Mouse (Mus musculus): ENCODE data around the gene Lsm14a. TPM values are rescaled to one million over a fixed set of nuclear protein-coding genes. Genes with fewer than 3 reads are reported as not detected.

Gene Lsm14a
- polyA plus RNA-seq, 1 experiment from 2014 or later = 55.1 TPM

DNA sequence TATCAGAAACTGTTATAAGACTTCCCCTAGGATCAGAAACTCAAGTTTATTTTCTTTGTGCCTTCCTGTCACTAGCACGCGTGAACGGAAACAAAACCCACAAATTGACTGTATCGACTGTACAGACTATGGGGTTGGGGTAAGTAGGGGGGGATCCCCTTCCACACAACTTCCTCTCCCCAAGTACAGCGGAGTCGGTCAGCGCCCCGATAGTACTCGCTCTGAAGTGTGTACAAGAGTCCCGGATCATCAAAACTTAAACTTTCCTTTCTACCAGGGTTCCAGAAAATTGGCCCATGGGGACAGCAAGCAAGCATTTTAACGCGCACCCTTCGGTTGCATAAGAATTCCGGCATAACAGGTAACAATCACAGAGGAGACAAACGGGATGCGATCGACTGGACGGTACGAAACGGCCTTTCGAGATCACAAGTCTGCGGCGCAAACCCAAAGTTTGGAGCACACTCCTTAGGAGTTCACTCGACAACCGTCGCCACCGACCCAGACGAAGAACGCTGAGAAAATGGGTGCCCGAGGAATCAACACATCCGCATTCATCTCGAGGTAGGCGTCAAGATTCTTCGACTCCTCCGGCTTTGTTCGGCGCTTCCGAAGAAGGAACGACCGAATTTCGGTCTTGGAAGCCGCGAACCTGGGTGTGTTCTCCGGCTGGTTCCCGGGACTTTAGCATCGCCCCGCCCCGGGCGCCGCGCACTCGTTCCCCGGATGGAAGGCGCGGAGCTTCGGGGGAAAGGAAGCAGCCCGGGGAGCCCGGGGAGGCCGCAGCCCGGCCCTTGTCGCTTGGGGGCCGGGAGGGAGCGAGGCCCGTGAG, 4.5 kb downstream of the Lsm14a start:
- under 1% methylated on average over 62 of the region's 64 CpGs for WGBS
- 0 out of 2 replicates have a peak, but pooled peaks have one; percentile 8 for ATAC-seq
- H3K4me2 ChIP-seq (ENCODE audit: low read length) = peak overlapping the region; percentile 97
- no peaks in the 10 kb centered on the region for H3K9me3 ChIP-seq (replicated peaks; ENCODE audit: control insufficient read depth, low read length, poor library complexity, severe bottlenecking)
- peaks cover 38% of the 10 kb centered on the region for H3K4me1 ChIP-seq (ENCODE audit: control insufficient read depth, insufficient read depth, low read length)
- peak overlapping the region; percentile 98 for H3K27ac ChIP-seq (ENCODE audit: low read length)
- H3K4me3 ChIP-seq (ENCODE audit: low read depth, low read length) = peak overlapping the region; percentile 94
- peak overlapping the region; percentile 97 for H3K9ac ChIP-seq (ENCODE audit: low read depth, low read length)
- H3K27me3 ChIP-seq (ENCODE audit: control insufficient read depth, insufficient read depth, low read depth, low read length) = no peaks in the 10 kb centered on the region
- H3K36me3 ChIP-seq (ENCODE audit: control insufficient read depth, insufficient read depth, low read length) = no peaks in the 10 kb centered on the region

DNA sequence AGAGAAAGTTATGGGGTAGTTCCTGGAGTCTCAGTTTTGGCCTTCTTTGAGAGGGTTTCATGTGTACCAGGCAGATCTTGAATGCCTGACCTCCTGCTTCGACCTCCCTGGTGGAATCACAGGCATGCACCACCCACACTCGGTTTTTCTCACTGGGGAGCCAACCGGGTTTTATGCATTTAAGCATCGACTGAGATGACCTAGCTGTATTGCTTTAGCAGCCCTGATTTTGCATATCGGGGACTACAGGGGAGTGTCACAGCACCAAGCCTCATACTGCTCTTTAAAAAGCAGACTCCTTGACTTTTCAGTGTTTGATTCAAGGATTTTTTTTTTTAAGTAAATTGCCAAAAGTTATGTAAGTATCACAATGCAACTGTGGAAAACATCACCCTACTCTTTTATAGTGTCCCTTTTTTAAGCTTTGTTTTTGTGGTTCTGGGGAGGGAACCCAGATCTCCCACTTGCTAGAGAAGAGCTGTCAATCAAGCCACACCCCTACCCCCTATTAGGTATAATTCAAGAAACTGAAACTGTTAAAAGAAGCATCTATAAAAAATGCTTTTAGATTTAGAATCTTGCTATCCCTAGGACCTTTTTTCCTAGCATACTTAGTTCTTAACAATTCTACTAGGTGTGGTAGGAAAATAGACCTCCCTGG, 5.2 kb downstream of the Lsm14a start:
- H3K4me2 ChIP-seq (ENCODE audit: low read length) = peak overlapping the region; percentile 97
- peak overlapping the region; percentile 97 for H3K9ac ChIP-seq (ENCODE audit: low read depth, low read length)
- no peaks in the 10 kb centered on the region for H3K9me3 ChIP-seq (replicated peaks; ENCODE audit: control insufficient read depth, low read length, poor library complexity, severe bottlenecking)
- H3K4me3 ChIP-seq (ENCODE audit: low read depth, low read length) = peak overlapping the region; percentile 94
- WGBS = 2% methylated on average over 5 of the region's 5 CpGs
- no peaks in the 10 kb centered on the region for H3K36me3 ChIP-seq (ENCODE audit: control insufficient read depth, insufficient read depth, low read length)
- no peak for ATAC-seq
- no peak overlapping the region for H3K27ac ChIP-seq (ENCODE audit: low read length)
- H3K27me3 ChIP-seq (ENCODE audit: control insufficient read depth, insufficient read depth, low read depth, low read length) = no peaks in the 10 kb centered on the region
- H3K4me1 ChIP-seq (ENCODE audit: control insufficient read depth, insufficient read depth, low read length) = peaks cover 38% of the 10 kb centered on the region

DNA sequence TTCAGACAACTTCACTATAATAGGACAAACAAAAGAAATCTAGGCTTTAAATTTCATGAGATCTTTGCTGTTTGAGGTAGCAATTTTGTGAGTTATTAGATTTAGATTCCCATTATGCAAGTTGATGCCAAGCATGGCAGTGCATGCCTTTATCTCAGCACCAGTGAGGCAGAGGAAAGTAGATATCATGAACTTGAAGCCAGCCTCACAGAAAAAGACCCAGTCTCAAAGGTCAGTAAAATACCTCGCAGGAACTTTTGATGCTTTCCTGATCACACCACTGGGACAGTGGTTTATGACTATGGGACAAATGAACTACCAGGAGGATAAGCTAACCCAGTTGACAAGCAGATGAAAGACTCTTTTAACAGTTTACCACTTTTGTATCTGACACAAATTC, 10.3 kb downstream of the Lsm14a start:
- peaks cover 27% of the 10 kb centered on the region for H3K4me1 ChIP-seq (ENCODE audit: control insufficient read depth, insufficient read depth, low read length)
- H3K27me3 ChIP-seq (ENCODE audit: control insufficient read depth, insufficient read depth, low read depth, low read length) = no peaks in the 10 kb centered on the region
- H3K9ac ChIP-seq (ENCODE audit: low read depth, low read length) = no peak overlapping the region
- WGBS = 78% methylated on average over 1 of the region's 1 CpGs
- H3K9me3 ChIP-seq (replicated peaks; ENCODE audit: control insufficient read depth, low read length, poor library complexity, severe bottlenecking) = no peaks in the 10 kb centered on the region
- no peak overlapping the region for H3K4me3 ChIP-seq (ENCODE audit: low read depth, low read length)
- no peak overlapping the region for H3K27ac ChIP-seq (ENCODE audit: low read length)
- no peaks in the 10 kb centered on the region for H3K36me3 ChIP-seq (ENCODE audit: control insufficient read depth, insufficient read depth, low read length)
- no peak overlapping the region for H3K4me2 ChIP-seq (ENCODE audit: low read length)
- ATAC-seq = no peak

DNA sequence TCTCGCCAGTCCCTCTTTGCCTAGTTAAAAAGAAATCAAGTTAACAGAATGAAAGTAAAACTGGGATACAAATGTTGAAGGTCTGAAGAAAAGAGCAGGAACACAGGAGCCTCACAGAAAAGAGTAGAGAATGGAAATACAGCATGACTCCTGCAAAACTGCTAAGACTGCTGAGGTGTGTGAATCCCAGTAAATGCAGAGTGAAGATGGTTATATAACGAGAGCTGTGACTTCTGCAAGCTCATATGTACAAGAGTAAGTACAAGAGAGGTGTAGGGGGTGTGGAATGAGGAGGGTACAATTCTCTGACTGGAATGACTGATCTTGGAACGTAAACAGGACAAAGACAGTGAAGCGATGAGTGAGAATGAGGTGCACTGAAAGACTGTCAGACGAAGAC, 11.4 kb downstream of the Lsm14a start:
- Histone ChIP-seq H3K27ac (ENCODE audit: low read length) (no peak overlapping the region), H3K27me3 (ENCODE audit: control insufficient read depth, insufficient read depth, low read depth, low read length) (no peaks in the 10 kb centered on the region), H3K4me1 (ENCODE audit: control insufficient read depth, insufficient read depth, low read length) (peaks cover 16% of the 10 kb centered on the region), H3K4me2 (ENCODE audit: low read length) (no peak overlapping the region), H3K36me3 (ENCODE audit: control insufficient read depth, insufficient read depth, low read length) (no peaks in the 10 kb centered on the region), H3K9ac (ENCODE audit: low read depth, low read length) (no peak overlapping the region), H3K9me3 (replicated peaks; ENCODE audit: control insufficient read depth, low read length, poor library complexity, severe bottlenecking) (no peaks in the 10 kb centered on the region), H3K4me3 (ENCODE audit: low read depth, low read length) (no peak overlapping the region)
- WGBS = 88% methylated on average over 5 of the region's 5 CpGs
- ATAC-seq = no peak

DNA sequence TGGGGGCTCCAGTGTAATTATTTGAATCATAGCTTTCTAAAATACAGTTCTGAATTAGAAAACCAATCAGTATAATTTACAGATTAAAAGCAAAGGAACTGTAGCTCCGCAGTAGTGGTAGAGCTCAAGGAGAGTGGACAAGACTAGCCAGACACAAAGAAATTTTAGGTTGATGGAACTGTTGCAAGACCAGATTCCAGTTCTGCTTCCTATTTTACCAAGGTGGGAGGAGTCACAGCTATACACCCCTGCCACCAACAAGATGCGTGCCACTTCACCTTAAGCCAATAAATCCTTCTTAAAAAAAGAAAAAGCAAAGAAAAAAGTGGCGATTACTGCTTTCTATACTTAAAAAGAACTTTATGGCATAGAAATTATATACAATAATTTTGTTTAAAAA, 12.8 kb downstream of the Lsm14a start:
- Histone ChIP-seq H3K36me3 (ENCODE audit: control insufficient read depth, insufficient read depth, low read length) (no peaks in the 10 kb centered on the region), H3K4me1 (ENCODE audit: control insufficient read depth, insufficient read depth, low read length) (peaks cover 7% of the 10 kb centered on the region), H3K9ac (ENCODE audit: low read depth, low read length) (no peak overlapping the region), H3K4me3 (ENCODE audit: low read depth, low read length) (no peak overlapping the region), H3K27ac (ENCODE audit: low read length) (no peak overlapping the region), H3K27me3 (ENCODE audit: control insufficient read depth, insufficient read depth, low read depth, low read length) (no peaks in the 10 kb centered on the region), H3K4me2 (ENCODE audit: low read length) (no peak overlapping the region), H3K9me3 (replicated peaks; ENCODE audit: control insufficient read depth, low read length, poor library complexity, severe bottlenecking) (no peaks in the 10 kb centered on the region)
- no peak for ATAC-seq
- 93% methylated on average over 3 of the region's 3 CpGs for WGBS

DNA sequence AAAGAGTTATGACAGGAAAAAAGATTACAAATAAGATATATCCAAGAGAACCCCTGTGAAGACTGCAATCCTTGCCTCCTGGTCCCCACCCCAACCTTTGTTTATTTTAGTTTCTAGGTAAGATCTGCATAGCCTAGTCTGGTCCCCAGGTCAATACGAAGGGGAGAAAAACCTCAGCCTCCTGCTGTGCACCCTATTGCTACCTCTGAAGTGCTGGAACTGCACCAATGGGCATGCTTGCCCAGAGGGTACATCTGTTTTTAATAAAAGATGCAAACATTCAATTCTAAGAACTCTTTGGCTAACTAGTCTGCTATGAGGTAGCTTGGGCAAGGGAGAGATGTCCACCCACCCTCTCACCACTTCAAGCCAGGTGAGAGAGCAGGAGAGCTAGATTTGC, 19.2 kb downstream of the Lsm14a start:
- 81% methylated on average over 1 of the region's 1 CpGs for WGBS
- Histone ChIP-seq H3K27ac (ENCODE audit: low read length) (no peak overlapping the region), H3K27me3 (ENCODE audit: control insufficient read depth, insufficient read depth, low read depth, low read length) (no peaks in the 10 kb centered on the region), H3K9me3 (replicated peaks; ENCODE audit: control insufficient read depth, low read length, poor library complexity, severe bottlenecking) (no peaks in the 10 kb centered on the region), H3K4me2 (ENCODE audit: low read length) (no peak overlapping the region), H3K4me3 (ENCODE audit: low read depth, low read length) (no peak overlapping the region), H3K36me3 (ENCODE audit: control insufficient read depth, insufficient read depth, low read length) (peaks cover 23% of the 10 kb centered on the region), H3K4me1 (ENCODE audit: control insufficient read depth, insufficient read depth, low read length) (peaks cover 3% of the 10 kb centered on the region; the same call in 1 of the 2 replicates), H3K9ac (ENCODE audit: low read depth, low read length) (no peak overlapping the region)
- no peak for ATAC-seq

DNA sequence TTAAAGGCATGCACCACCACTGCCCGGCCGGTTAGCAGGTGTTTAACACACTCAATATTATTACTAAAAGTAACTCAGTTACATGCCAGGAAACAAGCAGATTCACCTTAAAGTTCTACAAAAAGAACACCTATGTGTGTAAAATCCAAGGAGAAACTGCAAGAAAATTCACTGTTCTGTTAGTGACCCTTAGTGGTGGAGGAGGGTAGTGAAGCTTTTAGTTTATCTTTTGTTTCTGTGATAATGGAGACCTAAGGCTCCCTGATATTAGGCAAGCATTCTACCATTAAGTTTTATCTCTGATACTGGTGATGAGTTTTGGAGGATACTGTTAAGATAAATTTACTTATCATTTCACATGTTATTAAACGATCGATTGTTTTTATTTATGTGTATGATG, 37.5 kb downstream of the Lsm14a start:
- WGBS = 97% methylated on average over 4 of the region's 4 CpGs
- no peak overlapping the region for H3K4me3 ChIP-seq (ENCODE audit: low read depth, low read length)
- H3K4me1 ChIP-seq (ENCODE audit: control insufficient read depth, insufficient read depth, low read length) = no peaks in the 10 kb centered on the region
- no peak for ATAC-seq
- H3K4me2 ChIP-seq (ENCODE audit: low read length) = no peak overlapping the region
- H3K36me3 ChIP-seq (ENCODE audit: control insufficient read depth, insufficient read depth, low read length) = peaks cover 12% of the 10 kb centered on the region
- H3K27ac ChIP-seq (ENCODE audit: low read length) = no peak overlapping the region
- H3K9me3 ChIP-seq (replicated peaks; ENCODE audit: control insufficient read depth, low read length, poor library complexity, severe bottlenecking) = no peaks in the 10 kb centered on the region
- no peak overlapping the region for H3K9ac ChIP-seq (ENCODE audit: low read depth, low read length)
- H3K27me3 ChIP-seq (ENCODE audit: control insufficient read depth, insufficient read depth, low read depth, low read length) = no peaks in the 10 kb centered on the region

DNA sequence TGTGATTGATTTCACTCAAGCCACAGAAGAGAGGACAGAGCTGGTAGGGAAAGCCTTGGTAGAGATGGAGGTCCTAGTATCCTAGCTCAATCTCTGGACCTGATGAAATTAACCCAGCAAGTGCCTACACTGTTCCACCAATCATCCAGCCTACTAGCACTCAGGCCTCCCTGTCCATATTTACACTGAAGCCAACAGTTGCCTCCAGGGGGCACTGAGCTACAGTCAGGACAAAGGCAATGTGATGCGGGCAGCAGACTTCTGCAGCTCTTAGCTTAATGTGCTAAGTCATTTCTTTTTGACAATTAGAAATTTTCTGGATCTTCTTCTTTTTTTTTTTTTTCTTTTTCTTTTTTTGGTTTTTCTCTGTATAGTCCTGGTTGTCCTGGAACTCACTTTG, 41.1 kb downstream of the Lsm14a start:
- no peaks in the 10 kb centered on the region for H3K27me3 ChIP-seq (ENCODE audit: control insufficient read depth, insufficient read depth, low read depth, low read length)
- H3K4me1 ChIP-seq (ENCODE audit: control insufficient read depth, insufficient read depth, low read length) = no peaks in the 10 kb centered on the region
- H3K9me3 ChIP-seq (replicated peaks; ENCODE audit: control insufficient read depth, low read length, poor library complexity, severe bottlenecking) = no peaks in the 10 kb centered on the region
- WGBS = 88% methylated on average over 1 of the region's 1 CpGs
- H3K27ac ChIP-seq (ENCODE audit: low read length) = no peak overlapping the region
- no peak overlapping the region for H3K4me3 ChIP-seq (ENCODE audit: low read depth, low read length)
- no peak overlapping the region for H3K9ac ChIP-seq (ENCODE audit: low read depth, low read length)
- H3K36me3 ChIP-seq (ENCODE audit: control insufficient read depth, insufficient read depth, low read length) = peaks cover 22% of the 10 kb centered on the region
- no peak for ATAC-seq
- H3K4me2 ChIP-seq (ENCODE audit: low read length) = no peak overlapping the region

DNA sequence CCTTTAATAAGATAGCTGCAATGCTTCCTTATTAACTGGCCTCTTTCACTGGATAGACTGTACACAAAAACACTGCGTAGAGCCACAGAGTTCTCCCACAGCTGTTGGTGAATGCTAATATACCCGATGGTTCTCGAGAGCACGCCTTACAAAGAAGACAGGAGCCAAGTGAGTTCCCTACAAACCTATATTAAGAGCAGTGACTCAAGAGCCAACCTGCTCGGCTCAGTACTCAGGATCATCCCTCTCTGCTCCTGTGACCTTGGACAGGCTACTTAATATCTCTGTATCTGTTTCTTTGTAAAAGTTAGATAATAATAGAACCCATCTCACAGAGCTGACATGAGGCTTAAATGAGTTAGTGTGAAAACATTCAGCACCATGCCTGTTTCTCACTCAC, 42.9 kb downstream of the Lsm14a start:
- Histone ChIP-seq H3K4me2 (ENCODE audit: low read length) (no peak overlapping the region), H3K9me3 (replicated peaks; ENCODE audit: control insufficient read depth, low read length, poor library complexity, severe bottlenecking) (no peaks in the 10 kb centered on the region), H3K36me3 (ENCODE audit: control insufficient read depth, insufficient read depth, low read length) (peaks cover 22% of the 10 kb centered on the region), H3K9ac (ENCODE audit: low read depth, low read length) (no peak overlapping the region), H3K27me3 (ENCODE audit: control insufficient read depth, insufficient read depth, low read depth, low read length) (no peaks in the 10 kb centered on the region), H3K27ac (ENCODE audit: low read length) (no peak overlapping the region), H3K4me1 (ENCODE audit: control insufficient read depth, insufficient read depth, low read length) (no peaks in the 10 kb centered on the region), H3K4me3 (ENCODE audit: low read depth, low read length) (no peak overlapping the region)
- WGBS = 92% methylated on average over 5 of the region's 5 CpGs
- no peak for ATAC-seq

Measured in midbrain, embryonic 16.5 days (tissue).